Mouse (Mus musculus) G1E (cell line): ENCODE results near the gene Pced1a.

Experiments used
- CTCF ChIP-seq: IDR thresholded peaks from 2 replicates; pipeline ENCODE4 v1.5.1; 2012; ENCODE audit warnings: low read depth, low read length, inconsistent platforms, mixed read lengths
- GATA1 ChIP-seq: IDR thresholded peaks from 2 replicates; pipeline ENCODE4 v1.6.1; 2012; ENCODE audit warnings: borderline replicate concordance, low read length, inconsistent platforms, mixed read lengths
- POLR2AphosphoS5 ChIP-seq: IDR thresholded peaks from 2 replicates; pipeline ENCODE4 v1.6.1; 2012; ENCODE audit warnings: low read depth, low read length, inconsistent platforms; ENCODE audit not compliant: insufficient replicate concordance
- TAL1 ChIP-seq: conservative IDR thresholded peaks from 2 replicates; pipeline ENCODE4 v1.6.1; 2012; ENCODE audit warnings: low read depth, low read length, inconsistent platforms, mixed read lengths

- TF ChIP-seq GATA1 = no peak
- TF ChIP-seq CTCF = no peak
- no peak for TF ChIP-seq POLR2AphosphoS5
- TF ChIP-seq TAL1 = no peak
These were observed 37.0 kb upstream of the Pced1a start for GRCm38 (mm10) chr2:130461287-130462071.
